Mouse (Mus musculus) right cerebral cortex, postnatal 10 days (tissue): ENCODE data around the gene Mybph.

Experiments
- DNase-seq, 2 experiments: peaks; one replicate each; pipeline ENCODE4 v3.0.0; 2021; ENCODE audit warnings: low spot score in 2 of 2

Gene Mybph

GRCm38 (mm10) chr1:134210179-134210755, 17.0 kb downstream of the Mybph start:
- DNase-seq, result peak in 1 of 2 experiments; percentile 29

GRCm38 (mm10) chr1:134211043-134211442, 17.8 kb downstream of the Mybph start:
- DNase-seq, result no peak

GRCm38 (mm10) chr1:134211631-134212030, 18.4 kb downstream of the Mybph start:
- no peak for DNase-seq

- no peak for DNase-seq
Measured at GRCm38 (mm10) chr1:134212351-134212750, 19.1 kb downstream of the Mybph start.

DNA sequence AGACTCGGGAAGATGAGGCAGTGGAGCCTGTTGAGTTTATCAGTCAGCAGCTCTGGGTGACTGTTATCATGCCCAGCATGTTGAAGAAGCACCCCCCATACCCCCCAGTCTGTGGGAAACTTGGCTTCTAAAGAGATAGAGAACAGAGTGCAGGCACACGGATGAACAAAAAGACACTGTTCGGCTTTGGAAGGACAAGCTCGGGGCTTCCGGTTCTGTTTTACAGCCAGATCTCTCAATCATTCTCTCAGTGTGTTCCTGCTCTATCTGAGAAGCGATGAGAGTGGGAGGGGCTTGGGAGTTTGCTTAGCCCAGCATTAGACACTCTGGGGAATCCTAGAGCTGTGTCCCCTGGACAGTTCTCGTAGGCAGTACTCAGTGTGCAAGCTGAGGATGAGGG, 20.2 kb downstream of the Mybph start:
- DNase-seq, result no peak

DNA sequence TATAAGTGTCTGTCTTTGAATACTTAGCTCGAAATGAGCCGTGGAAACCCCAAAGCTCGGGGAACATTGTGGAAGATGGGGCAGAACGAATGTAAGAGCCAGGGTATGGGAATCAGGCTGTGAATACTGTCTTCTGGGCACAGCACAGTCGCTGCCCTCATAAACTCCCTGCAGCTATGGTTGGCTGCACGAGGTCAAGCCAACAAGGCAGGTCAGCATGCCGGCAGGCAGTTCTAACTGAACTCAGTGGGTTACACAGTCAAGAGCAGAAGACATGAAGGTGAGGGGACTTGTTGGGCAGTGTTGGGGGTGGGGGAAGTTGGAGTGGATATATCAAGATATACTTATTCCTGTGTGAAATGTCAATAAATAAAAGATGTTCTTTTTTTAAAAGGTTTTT, 21.8 kb downstream of the Mybph start:
- DNase-seq, result no peak

DNA sequence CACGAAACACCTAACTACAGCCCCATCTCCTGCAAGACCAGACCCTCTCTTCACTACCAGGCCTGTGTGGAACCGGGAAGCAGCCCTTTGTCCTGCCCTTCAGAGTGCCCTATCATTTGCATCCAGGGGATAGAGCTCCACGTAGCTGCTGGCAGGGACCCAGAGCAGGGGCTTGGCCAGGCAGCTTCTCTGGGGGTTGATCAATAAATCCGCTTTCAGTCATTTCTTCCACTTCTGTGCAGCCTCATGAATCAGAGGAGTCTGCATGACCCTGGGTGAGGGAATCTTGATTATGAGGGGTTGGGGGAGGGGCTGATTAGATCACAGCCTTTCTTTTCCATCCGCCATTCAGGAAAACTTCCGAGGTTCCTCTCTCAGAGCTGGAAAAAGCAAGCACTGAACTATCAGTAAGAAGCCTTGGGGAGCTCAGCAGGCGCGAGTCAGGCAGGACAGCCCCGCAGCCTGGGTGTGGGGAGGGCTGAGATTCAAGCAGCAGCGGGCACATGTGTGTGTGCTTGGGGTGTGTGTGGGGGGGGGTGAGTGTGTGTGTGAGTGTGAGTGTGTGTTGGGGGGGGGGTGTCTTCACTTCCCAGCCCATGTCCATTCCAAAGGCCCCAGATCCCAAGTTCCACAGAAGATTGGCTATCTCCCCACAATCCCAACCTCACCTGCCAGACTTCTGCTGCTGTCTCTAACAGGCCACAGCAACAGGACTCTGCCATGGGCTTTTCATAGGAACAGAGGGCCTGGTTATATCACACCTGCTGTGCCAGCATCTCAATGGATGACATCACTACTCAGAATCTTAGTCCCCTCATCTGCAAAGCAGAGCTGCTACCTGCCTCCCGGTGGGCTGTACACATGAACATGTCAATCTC, 22.7 kb downstream of the Mybph start:
- DNase-seq, result no peak

DNA sequence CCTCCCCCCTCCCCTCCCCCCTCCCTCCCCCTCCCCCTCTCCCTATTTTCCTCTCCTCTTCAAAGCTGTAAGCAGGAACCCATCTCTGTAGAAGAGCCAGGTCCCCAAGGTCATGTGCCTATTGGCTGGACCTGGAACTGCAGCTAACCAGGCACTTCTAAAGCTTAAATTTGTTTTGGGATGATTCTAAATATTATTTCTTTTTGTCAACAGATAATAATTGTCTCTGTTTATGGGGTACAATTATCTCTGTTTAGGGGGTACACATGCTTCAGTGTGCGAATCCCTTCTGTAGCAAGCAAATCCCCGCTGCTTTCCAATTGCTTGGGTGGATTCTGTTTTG, 23.4 kb downstream of the Mybph start:
- DNase-seq, result no peak

DNA sequence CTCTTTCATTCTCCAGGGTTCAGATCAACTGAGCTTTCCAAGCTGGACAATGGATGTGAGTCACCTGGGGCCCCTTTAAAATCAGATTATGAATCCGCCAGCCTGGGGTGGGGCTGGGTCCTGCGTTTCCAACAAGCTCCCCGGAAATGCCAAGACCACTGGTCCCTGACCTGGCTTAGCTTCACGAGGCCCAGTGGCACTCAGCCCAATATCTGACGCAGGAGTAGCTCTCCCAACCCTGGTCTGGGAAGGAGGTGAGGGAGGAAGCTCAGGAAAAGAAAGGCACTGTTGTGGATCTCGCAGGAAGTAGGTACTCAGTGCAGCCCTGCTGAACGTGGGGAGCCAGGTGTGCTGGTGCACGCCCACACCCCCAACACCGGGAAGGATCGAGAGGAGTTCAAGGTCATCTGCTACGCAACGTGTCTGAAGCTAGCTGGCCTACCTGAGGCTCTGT, 23.8 kb downstream of the Mybph start:
- DNase-seq, result no peak

DNA sequence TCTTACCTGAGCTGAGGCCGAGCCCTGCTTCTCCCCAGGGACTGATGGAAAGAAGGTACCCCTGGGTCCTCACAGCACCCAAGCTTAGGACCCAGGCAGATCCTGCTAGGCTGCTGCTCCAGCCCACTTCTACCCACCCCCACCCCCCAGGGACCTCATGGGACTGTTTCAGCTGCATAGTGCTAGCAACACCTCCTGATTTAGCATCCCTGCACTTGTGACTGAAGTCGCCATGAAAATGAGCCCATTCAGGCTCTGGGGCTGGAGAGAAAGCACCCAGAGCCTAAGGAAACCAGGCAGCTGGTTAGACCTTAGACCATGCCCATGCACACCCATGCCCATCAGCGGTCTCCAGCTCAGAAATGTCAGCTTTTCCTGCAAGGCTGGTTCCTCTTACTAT, 24.7 kb downstream of the Mybph start:
- DNase-seq, result no peak

DNA sequence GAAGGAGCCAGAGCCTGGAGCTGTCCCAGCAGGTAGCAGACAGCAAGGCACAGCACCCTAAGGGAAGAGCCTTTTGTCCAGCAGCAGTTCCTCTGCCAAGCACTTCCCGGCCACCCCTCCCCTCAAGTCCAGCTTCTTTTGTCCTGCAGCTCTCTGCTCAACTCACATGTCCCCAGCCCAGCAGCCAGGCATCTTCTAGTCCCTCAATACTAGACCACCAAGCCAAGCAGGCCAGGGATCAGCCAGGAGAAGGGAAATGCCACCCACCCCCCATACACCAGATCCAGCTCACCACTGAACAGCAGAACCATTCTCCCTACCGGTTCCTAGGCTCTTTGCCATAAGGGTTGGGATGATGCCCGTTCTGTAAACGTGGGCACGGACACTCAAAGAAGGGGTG, 26.4 kb downstream of the Mybph start:
- DNase-seq, result peak in 1 of 2 experiments; percentile 67

DNA sequence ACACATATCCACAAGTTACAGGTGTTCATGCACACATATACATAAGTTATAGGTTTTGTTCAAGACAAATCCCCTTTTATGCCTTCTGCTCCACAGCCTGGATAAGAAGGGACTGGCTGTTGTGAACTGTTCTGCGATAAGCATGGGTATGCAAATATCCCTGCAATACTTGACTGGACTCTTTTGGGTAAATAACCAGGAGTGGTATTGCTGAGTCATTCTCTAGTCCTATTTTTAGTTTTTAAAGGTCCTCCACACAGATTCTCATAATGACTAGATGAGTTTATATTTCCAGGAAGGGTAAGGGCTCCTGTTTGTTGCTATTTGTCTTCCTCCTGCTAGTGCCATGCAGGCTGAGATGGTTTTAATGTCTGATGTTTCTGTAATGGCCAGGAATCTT, 27.9 kb downstream of the Mybph start:
- no peak for DNase-seq

- DNase-seq, result no peak
Measured at GRCm38 (mm10) chr1:134222122-134223055, 29.1 kb downstream of the Mybph start.

DNA sequence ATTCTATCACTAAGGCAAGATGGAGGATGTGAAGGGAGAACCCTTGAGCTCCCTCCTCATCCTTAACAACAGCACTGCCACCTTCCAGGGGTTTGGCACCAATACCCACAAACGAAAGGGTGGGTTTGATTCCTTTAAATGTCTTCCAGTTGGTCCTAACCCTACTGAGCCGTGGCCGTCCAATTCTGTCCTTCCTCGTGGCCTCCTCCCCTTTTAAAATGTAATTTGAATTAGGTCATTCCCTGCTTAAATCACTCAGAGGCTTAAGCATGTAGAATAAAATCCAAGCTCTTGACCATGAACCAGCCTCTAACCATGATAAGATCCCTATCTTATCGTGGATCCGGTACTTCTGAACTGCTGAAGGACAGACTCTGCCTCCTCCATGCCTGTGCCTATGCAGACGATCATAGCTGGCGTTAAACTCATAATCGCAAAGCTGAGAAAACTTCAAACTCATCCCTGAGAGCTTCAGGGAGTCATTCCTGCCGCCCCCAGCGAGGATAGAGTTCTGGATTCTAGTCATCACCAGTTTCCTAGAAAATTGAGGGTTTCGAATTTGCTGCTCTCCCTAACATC, 31.5 kb downstream of the Mybph start:
- DNase-seq, result no peak

DNA sequence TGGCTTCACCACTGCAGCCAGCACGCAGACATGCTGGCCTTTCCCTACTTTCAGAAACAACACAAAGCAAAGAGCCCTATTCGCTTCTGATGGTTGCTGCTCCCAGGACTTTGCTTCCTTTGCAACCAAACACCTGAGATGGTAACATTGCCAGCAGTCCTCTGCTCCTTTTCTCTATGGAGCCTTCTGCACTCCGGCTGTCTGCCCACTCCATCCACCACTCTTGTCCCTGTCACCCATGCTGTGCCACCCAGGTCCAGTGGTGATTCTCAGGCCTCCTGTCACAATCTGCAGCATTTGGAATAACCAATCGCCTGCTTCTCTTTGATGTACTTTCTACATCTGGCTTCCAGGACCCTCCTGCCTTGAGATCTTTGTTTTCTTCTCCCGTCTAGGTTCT, 32.1 kb downstream of the Mybph start:
- no peak for DNase-seq

DNA sequence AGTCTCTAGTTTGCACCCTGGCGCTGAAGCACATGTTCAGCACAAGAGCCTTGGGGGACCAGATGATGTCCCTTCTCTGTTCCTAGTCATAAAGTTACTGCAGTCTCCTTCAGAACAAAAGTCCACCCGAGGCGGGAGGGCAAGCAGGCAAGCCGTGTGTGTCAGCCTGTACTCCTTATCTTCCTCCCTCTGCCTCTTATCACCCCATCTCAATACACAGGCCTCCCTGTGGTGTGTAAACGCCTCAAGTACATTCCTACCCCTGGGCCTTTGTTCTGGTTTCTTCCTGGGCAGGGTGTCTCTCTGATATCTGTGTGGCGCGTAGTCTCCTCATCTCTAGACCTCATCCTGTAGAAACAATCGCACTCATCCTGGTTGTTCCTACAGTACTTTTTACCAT, 33.5 kb downstream of the Mybph start:
- DNase-seq, result no peak

GRCm38 (mm10) chr1:134229806-134230575, 36.7 kb downstream of the Mybph start:
- no peak for DNase-seq

GRCm38 (mm10) chr1:134230638-134231228, 37.5 kb downstream of the Mybph start:
- no peak for DNase-seq

GRCm38 (mm10) chr1:134231270-134231669, 38.0 kb downstream of the Mybph start:
- DNase-seq, result no peak

- no peak for DNase-seq
Measured at GRCm38 (mm10) chr1:134231681-134232080, 38.4 kb downstream of the Mybph start.

DNA sequence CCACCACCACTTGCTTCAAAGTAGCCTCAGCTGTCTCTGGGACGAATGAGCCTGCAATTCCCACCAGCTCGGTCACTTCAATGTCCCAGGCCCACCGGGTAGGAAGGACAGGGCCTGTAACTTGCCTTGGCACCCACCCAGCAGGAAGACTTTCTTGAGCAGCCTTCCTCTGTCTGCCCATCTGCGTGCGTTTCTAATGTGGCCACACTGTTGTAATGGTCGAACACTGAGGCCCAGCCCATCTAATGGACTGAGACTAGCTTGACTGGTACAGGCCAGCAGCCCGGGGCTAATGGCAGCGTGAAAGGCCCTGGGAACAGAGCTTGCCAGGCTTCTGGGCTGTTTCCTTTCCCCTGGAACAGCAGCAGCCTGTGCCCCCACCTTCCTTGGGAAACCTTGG, 39.1 kb downstream of the Mybph start:
- peak; percentile 46 to 54 for DNase-seq
